Mouse (Mus musculus) macrophage (primary cell): ENCODE results near the gene Stard8. TPM values are rescaled to one million over a fixed set of nuclear protein-coding genes. Genes with fewer than 3 reads are reported as not detected.

Source experiments
- H3K27ac ChIP-seq: fragments of 350-480 bp; formaldehyde crosslinking; 2 replicates; pipeline ENCODE4 v1.9.0; 2021
- H3K36me3 ChIP-seq: fragments of 350-480 bp; formaldehyde crosslinking; 2 replicates; pipeline ENCODE4 v1.9.0; 2021; ENCODE audit errors: inconsistent target
- H3K4me3 ChIP-seq: fragments of 350-480 bp; formaldehyde crosslinking; 2 replicates; pipeline ENCODE4 v1.9.0; 2021; ENCODE audit errors: inconsistent target
- H3K79me2 ChIP-seq: fragments of 350-480 bp; formaldehyde crosslinking; 2 replicates; pipeline ENCODE4 v1.9.0; 2021; ENCODE audit errors: inconsistent target
- WGBS: methylation state at CpG from one replicate; pipeline ENCODE4 v1.1.7; 2026; ENCODE audit warnings: inconsistent platforms; ENCODE audit not compliant: missing documents; 5-methylcytosine and 5-hydroxymethylcytosine counted together
- polyA plus RNA-seq: library from polyadenylated mRNA; stranded (reverse); fragments of 250-400 nt; gene quantifications from 3 replicates; pipeline ENCODE4 v1.2.4, GENCODE M21; 2018; ENCODE audit warnings: inconsistent platforms

Gene Stard8
- polyA plus RNA-seq, 1 experiment from 2014 or later: 42.6 TPM

DNA sequence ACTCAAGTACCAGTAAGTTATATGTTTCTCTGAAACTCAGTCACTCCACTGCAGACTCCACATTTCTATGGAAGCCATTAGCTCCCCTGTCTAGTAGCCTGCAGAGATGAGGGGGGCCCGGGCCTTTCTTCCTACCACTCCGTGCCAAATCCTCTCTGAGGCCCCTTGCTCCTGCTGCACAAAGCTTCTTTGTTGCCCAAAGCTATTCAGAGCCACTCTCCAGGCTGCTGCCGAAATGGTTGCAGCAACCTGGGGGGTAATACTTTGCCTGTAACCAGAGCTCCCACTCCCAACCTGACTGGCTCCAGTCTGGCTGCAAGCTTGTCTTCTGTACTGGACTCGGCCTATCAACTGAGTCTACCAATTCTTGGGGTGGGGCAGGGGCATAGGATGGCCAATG lies 17.2 kb downstream of the Stard8 start:
- 87% methylated on average over 4 of the region's 4 CpGs for WGBS
- no peak overlapping the region for H3K4me3 ChIP-seq
- H3K36me3 ChIP-seq: no peaks in the 10 kb centered on the region
- H3K79me2 ChIP-seq: no peaks in the 10 kb centered on the region
- no peak overlapping the region for H3K27ac ChIP-seq

DNA sequence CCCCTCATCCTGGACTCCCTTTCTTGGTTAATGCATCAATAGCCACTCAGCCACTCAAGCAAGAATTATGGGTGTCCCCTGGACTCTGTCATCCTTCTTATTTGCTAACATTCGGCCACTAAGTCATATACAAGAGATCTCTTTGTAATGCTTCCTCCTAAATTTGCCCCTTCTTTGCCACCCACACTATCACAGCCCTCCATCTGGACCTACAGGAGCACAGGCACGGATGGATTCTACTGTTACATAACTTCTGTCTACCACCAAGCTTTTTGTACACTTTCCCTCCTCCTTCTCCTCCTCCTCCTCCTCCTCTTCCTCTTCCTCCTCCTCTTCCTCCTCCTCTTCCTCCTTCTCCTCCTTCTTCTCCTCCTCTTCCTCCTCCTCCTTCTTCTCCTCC lies 18.5 kb downstream of the Stard8 start:
- WGBS: 57% methylated on average over 2 of the region's 2 CpGs
- H3K4me3 ChIP-seq: no peak overlapping the region
- H3K36me3 ChIP-seq: no peaks in the 10 kb centered on the region
- no peaks in the 10 kb centered on the region for H3K79me2 ChIP-seq
- H3K27ac ChIP-seq: no peak overlapping the region

DNA sequence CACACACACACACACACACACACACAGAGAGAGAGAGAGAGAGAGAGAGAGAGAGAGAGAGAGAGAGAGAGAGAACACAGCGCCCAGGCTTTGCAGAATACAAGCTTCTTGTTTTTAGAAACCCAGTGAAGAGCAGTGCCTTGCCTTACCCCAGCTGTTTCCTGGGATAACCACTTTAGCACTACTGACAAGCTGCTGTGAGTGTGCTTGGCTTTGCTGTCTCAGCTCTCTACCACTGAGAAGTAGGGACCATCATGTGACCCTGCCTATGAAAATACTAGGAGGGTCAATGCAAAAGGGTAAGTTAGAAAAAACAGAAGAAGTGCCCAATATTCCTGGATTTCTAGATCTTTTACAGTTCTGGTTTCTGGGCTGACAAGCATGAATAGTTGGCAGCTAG lies 20.9 kb downstream of the Stard8 start:
- no CpG with 5 or more reads among the region's 1 CpGs for WGBS
- Histone ChIP-seq H3K36me3 (no peaks in the 10 kb centered on the region), H3K4me3 (no peak overlapping the region), H3K79me2 (no peaks in the 10 kb centered on the region), H3K27ac (0 out of 2 replicates have a peak overlapping the region, but pooled peaks have one; percentile 12)

- H3K36me3 ChIP-seq: no peaks in the 10 kb centered on the region
- H3K27ac ChIP-seq: no peak overlapping the region
- WGBS: 21% methylated on average over 3 of the region's 3 CpGs
- H3K4me3 ChIP-seq: no peak overlapping the region
- H3K79me2 ChIP-seq: no peaks in the 10 kb centered on the region
Measured at GRCm38 (mm10) chrX:99035407-99035806, 32.4 kb downstream of the Stard8 start.

DNA sequence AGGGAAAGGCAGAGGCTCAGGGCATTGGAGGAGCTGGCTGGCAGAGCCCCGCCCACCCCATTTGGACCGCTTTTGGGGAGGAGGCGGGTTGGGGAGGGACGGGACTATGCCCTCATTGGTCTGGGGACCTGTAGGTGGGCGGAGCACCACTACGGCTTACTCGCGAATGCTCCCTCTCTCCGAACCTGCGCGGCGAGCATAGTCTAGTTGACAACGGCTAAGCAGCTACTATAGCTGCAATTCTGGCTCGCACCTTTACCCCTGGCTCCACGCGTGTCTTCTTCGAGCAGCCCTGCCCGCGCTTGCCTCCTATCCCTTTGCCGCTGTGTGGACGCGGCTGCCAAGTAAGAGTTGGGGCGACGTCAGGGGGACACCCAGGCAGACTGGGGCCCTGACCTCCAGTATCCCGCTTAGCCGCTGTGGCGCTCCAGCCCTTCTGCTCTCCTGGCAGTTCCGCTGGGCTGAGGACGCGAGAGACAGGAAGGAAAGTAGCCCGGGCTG lies 39.5 kb downstream of the Stard8 start:
- no peaks in the 10 kb centered on the region for H3K36me3 ChIP-seq
- H3K4me3 ChIP-seq: peak overlapping the region; percentile 57
- H3K27ac ChIP-seq: peak overlapping the region; percentile 89
- 25% methylated on average over 28 of the region's 31 CpGs for WGBS
- H3K79me2 ChIP-seq: peaks cover 44% of the 10 kb centered on the region

- Histone ChIP-seq H3K27ac (peak overlapping the region; percentile 89), H3K36me3 (no peaks in the 10 kb centered on the region), H3K79me2 (peaks cover 52% of the 10 kb centered on the region), H3K4me3 (peak overlapping the region; percentile 57)
- 17% methylated on average over 6 of the region's 6 CpGs for WGBS
Measured at GRCm38 (mm10) chrX:99043275-99043674, 40.2 kb downstream of the Stard8 start.

DNA sequence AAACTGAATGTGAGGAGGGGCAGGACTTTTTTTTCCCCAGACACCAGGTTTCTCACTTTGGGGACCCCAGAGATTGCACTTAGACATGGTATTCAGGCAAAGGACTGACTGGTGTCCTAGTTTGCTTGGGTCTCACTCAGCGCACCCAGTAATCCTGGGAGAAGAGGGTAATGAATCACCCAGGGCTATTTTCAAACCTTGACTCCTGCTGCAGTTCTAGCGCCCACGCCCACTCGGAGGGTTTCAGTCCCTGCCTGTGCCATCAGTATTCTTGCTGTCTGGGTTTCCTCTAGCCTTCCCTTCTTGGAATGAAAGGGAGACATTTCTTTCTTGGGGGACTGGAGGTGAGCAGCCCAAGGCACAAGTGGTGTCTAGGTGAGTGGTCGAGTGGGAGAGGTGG lies 40.7 kb downstream of the Stard8 start:
- peaks cover 56% of the 10 kb centered on the region for H3K79me2 ChIP-seq
- no peaks in the 10 kb centered on the region for H3K36me3 ChIP-seq
- WGBS: 93% methylated on average over 3 of the region's 5 CpGs
- peak overlapping the region; percentile 57 for H3K4me3 ChIP-seq
- H3K27ac ChIP-seq: peak overlapping the region; percentile 89

GRCm38 (mm10) chrX:99045315-99045714 lies 42.3 kb downstream of the Stard8 start:
- WGBS: 87% methylated on average over 6 of the region's 7 CpGs
- Histone ChIP-seq H3K27ac (peak overlapping the region; percentile 89), H3K79me2 (peaks cover 70% of the 10 kb centered on the region), H3K4me3 (peak overlapping the region; percentile 57; the same call in 1 of the 2 replicates), H3K36me3 (no peaks in the 10 kb centered on the region)

- Histone ChIP-seq H3K36me3 (no peaks in the 10 kb centered on the region), H3K27ac (peak overlapping the region; percentile 89), H3K79me2 (peaks cover 82% of the 10 kb centered on the region), H3K4me3 (no peak overlapping the region)
- 43% methylated on average over 4 of the region's 5 CpGs for WGBS
Measured at GRCm38 (mm10) chrX:99046360-99047055, 43.5 kb downstream of the Stard8 start.

- H3K79me2 ChIP-seq: peaks cover 94% of the 10 kb centered on the region
- WGBS: 65% methylated on average over 4 of the region's 4 CpGs
- no peaks in the 10 kb centered on the region for H3K36me3 ChIP-seq
- H3K4me3 ChIP-seq: no peak overlapping the region
- H3K27ac ChIP-seq: peak overlapping the region; percentile 76
Measured at GRCm38 (mm10) chrX:99048111-99048510, 45.1 kb downstream of the Stard8 start.

- 48% methylated on average over 5 of the region's 5 CpGs for WGBS
- peak overlapping the region; percentile 76 for H3K27ac ChIP-seq
Measured at GRCm38 (mm10) chrX:99049247-99049646, 46.2 kb downstream of the Stard8 start.

GRCm38 (mm10) chrX:99050736-99051481 lies 47.9 kb downstream of the Stard8 start:
- Histone ChIP-seq H3K27ac (no peak overlapping the region), H3K79me2 (peaks cover 94% of the 10 kb centered on the region), H3K4me3 (no peak overlapping the region), H3K36me3 (no peaks in the 10 kb centered on the region)
- 96% methylated on average over 3 of the region's 10 CpGs for WGBS

More at GRCm38 (mm10) chrX:99049247-99049646, 46.2 kb downstream of the Stard8 start:
- H3K36me3 ChIP-seq: no peaks in the 10 kb centered on the region
- H3K79me2 ChIP-seq: peaks cover 94% of the 10 kb centered on the region
- H3K4me3 ChIP-seq: no peak overlapping the region

- 64% methylated on average over 6 of the region's 7 CpGs for WGBS
Measured at GRCm38 (mm10) chrX:99052255-99052654, 49.2 kb downstream of the Stard8 start.

GRCm38 (mm10) chrX:99054512-99054911 lies 51.5 kb downstream of the Stard8 start:
- no peak overlapping the region for H3K27ac ChIP-seq
- no peak overlapping the region for H3K4me3 ChIP-seq
- 91% methylated on average over 7 of the region's 7 CpGs for WGBS
- no peaks in the 10 kb centered on the region for H3K36me3 ChIP-seq
- H3K79me2 ChIP-seq: peaks cover 99% of the 10 kb centered on the region

More at GRCm38 (mm10) chrX:99052255-99052654, 49.2 kb downstream of the Stard8 start:
- Histone ChIP-seq H3K27ac (no peak overlapping the region), H3K4me3 (no peak overlapping the region), H3K79me2 (peaks cover 98% of the 10 kb centered on the region), H3K36me3 (no peaks in the 10 kb centered on the region)
